ENCODE assay signal across 19 mouse cellular contexts in genomic region chr11:97380036-97380435, GRCm38 (mm10).
"Had no signal": no experiment of that assay in that cellular context is flagged by ENCODE, and none has a peak within 500 bp of the region (broad histone marks: within the 10 kb centered on the region; RNA-seq: fewer than 3 reads in every experiment).

No protein-coding gene starts in this region.

- ATAC-seq: intestine, postnatal 0 days; midbrain, embryonic 13.5 days; midbrain, embryonic 16.5 days had no signal

- H3K27ac ChIP-seq: hindbrain, embryonic 15.5 days; limb, embryonic 12.5 days; limb, embryonic 15.5 days; liver, embryonic 14.5 days; lung, embryonic 15.5 days; midbrain, embryonic 10.5 days; midbrain, embryonic 13.5 days; neural tube, embryonic 13.5 days had no signal

- H3K27me3 ChIP-seq: hindbrain, embryonic 15.5 days; limb, embryonic 12.5 days; limb, embryonic 15.5 days; lung, embryonic 15.5 days; megakaryocyte, embryonic 14.5 days; midbrain, embryonic 13.5 days; neural tube, embryonic 13.5 days had no signal

- DNase-seq: left cerebral cortex, postnatal 4 days; lung, adult 18-20 months; lung, postnatal 10 days; lung, postnatal 36 days; retina, postnatal 1 day; right cerebral cortex, postnatal 25 days; thymus, postnatal 25 days had no signal

- H3K4me2 ChIP-seq: hindbrain, embryonic 15.5 days; limb, embryonic 12.5 days; limb, embryonic 15.5 days; lung, embryonic 15.5 days; midbrain, embryonic 13.5 days; neural tube, embryonic 13.5 days had no signal

- H3K4me3 ChIP-seq: hindbrain, embryonic 15.5 days; limb, embryonic 12.5 days; limb, embryonic 15.5 days; lung, embryonic 15.5 days; megakaryocyte, embryonic 14.5 days; midbrain, embryonic 10.5 days; midbrain, embryonic 13.5 days; myocyte; neural tube, embryonic 13.5 days had no signal

- H3K9me3 ChIP-seq: hindbrain, embryonic 15.5 days; limb, embryonic 12.5 days; limb, embryonic 15.5 days; lung, embryonic 15.5 days; megakaryocyte, embryonic 14.5 days; midbrain, embryonic 10.5 days; midbrain, embryonic 13.5 days; neural tube, embryonic 13.5 days had no signal

- H3K4me1 ChIP-seq: hindbrain, embryonic 15.5 days; limb, embryonic 12.5 days; limb, embryonic 15.5 days; lung, embryonic 15.5 days; megakaryocyte, embryonic 14.5 days; midbrain, embryonic 10.5 days; midbrain, embryonic 13.5 days; neural tube, embryonic 13.5 days had no signal

- H3K9ac ChIP-seq: hindbrain, embryonic 15.5 days; limb, embryonic 12.5 days; limb, embryonic 15.5 days; liver, embryonic 14.5 days; lung, embryonic 15.5 days; midbrain, embryonic 13.5 days; neural tube, embryonic 13.5 days had no signal
